In the genomic region with DNA sequence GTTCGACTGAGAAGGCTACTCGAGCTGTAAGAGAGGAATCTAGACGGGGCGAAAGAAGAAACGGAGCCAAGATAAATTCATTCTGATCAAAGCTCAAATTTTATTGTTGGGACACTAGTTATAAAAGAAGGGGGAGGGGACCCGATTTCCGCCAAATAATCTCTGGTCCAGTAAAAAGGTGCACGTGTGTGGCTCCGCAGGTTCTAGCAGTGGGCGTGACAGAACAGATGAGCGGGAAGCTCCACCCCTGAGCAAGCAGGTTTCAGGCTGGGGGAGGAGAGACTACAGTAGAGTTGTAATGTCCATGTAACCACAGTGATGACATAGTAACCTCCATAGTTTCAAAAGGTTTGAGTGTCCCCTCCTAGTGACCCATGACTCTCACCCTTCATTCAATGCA, we compare ENCODE assay signal across 6 mouse cellular contexts. TPM values are rescaled to one million over a fixed set of nuclear protein-coding genes. Genes with fewer than 3 reads are reported as not detected.
DNase-seq lines count a peak whose midpoint lies in the region; ATAC-seq and TF ChIP-seq lines count a peak whose summit lies in the region.
"Not testable (repeated sequence)": the region's sequence is repeated elsewhere in the genome, so short reads cannot be mapped to it uniquely, and the experiment has no call there.
"Had no signal": no experiment of that assay in that cellular context is flagged by ENCODE, and none has a peak within 500 bp of the region (broad histone marks: within the 10 kb centered on the region; RNA-seq: fewer than 3 reads in every experiment).

No protein-coding gene starts in this region.

- not testable (repeated sequence) for H3K4me3 ChIP-seq in intestine, embryonic 15.5 days (replicated peaks); kidney, adult 2 months (ENCODE audit: insufficient read depth, low read depth, low read length)

- not testable (repeated sequence) for H3K9me3 ChIP-seq in intestine, embryonic 15.5 days

- DNase-seq in ZHBTc4 (ENCODE audit: low read depth, low spot score) = peak; percentile 26
- DNase-seq in kidney, adult 2 months = peak; percentile 70
- peak; percentile 76 for DNase-seq in kidney, adult 9 months

- TF ChIP-seq POLR2A in kidney, adult 2 months (IDR thresholded peaks at IDR 0.05; ENCODE audit: low read depth, low read length) = not testable (repeated sequence)

- not testable (repeated sequence) for H3K27me3 ChIP-seq in intestine, embryonic 15.5 days (replicated peaks); kidney, adult 2 months (replicated peaks; ENCODE audit: control insufficient read depth, insufficient read depth, low read length)

- not testable (repeated sequence) for H3K4me1 ChIP-seq in intestine, embryonic 15.5 days (replicated peaks); kidney, adult 2 months (ENCODE audit: control insufficient read depth, insufficient read depth, low read length)

- 71% methylated on average over 11 of the region's 11 CpGs for WGBS in intestine, embryonic 15.5 days
- WGBS in kidney, adult 2 months = 81% methylated on average over 11 of the region's 11 CpGs

- peaks cover 40% of the 10 kb centered on the region for H3K36me3 ChIP-seq in intestine, embryonic 15.5 days
- peaks cover 16% of the 10 kb centered on the region for H3K36me3 ChIP-seq in kidney, adult 2 months (ENCODE audit: control insufficient read depth, insufficient read depth, low read length)

- not testable (repeated sequence) for H3K4me2 ChIP-seq in intestine, embryonic 15.5 days (replicated peaks)

- H3K9ac ChIP-seq in intestine, embryonic 15.5 days = not testable (repeated sequence)

- not testable (repeated sequence) for TF ChIP-seq CTCF in kidney, adult 2 months (conservative IDR thresholded peaks at IDR 0.05; ENCODE audit: insufficient read depth, insufficient read length, low read depth, low read length)

- peak; percentile 47; the same call in 1 of the 2 replicates for ATAC-seq in intestine, embryonic 15.5 days

- H3K27ac ChIP-seq in intestine, embryonic 15.5 days; kidney, adult 2 months (ENCODE audit: insufficient read depth, low read depth, low read length): not testable (repeated sequence)

RNA-seq across cellular contexts. Expression of a gene that starts 1.6 kb away (rescaled TPM):
- 2.1 and 2.4 TPM in 2 replicates for polyA plus RNA-seq in intestine, embryonic 15.5 days (2015; fragmentation: Nextera tagmentation; extraction: Ambion mirVana)
- polyA plus RNA-seq in kidney, adult 2 months (2012; rRNA removed) = 0.63 and 0.94 TPM in 2 replicates
- polyA plus RNA-seq: erythroblast, embryonic 14.5 days had no signal

RNA-seq across cellular contexts. Expression of a gene that starts 36.4 kb away (rescaled TPM):
- 42.4 and 45.5 TPM in 2 replicates for polyA plus RNA-seq in intestine, embryonic 15.5 days (2015; fragmentation: Nextera tagmentation; extraction: Ambion mirVana)
- polyA plus RNA-seq in kidney, adult 2 months (2012; rRNA removed) = 92.2 and 97.3 TPM in 2 replicates

RNA-seq across cellular contexts. Expression of a gene that starts 37.5 kb away (rescaled TPM):
- 0.11 and 0.20 TPM in 2 replicates for polyA plus RNA-seq in intestine, embryonic 15.5 days (2015; fragmentation: Nextera tagmentation; extraction: Ambion mirVana)
- 0.86 and 0.91 TPM in 2 replicates for polyA plus RNA-seq in kidney, adult 2 months (2012; rRNA removed)
- polyA plus RNA-seq: C2C12 had no signal

RNA-seq across cellular contexts. Expression of a gene that starts 41.6 kb away (rescaled TPM):
- polyA plus RNA-seq in intestine, embryonic 15.5 days (2015; fragmentation: Nextera tagmentation; extraction: Ambion mirVana) = 214 and 219 TPM in 2 replicates
- polyA plus RNA-seq in kidney, adult 2 months (2012; rRNA removed) = 10.5 and 10.9 TPM in 2 replicates
- polyA plus RNA-seq: C2C12; erythroblast, embryonic 14.5 days had no signal

Comparison
In these comparisons a context has a peak if more than half of its experiments do, and no peak if none do; other contexts are left out.
1. DNase-seq: peak in every context shown above with its lines; median percentile 76 in kidney, adult 9 months; 70 in kidney, adult 2 months; 26 in ZHBTc4.